Mouse (Mus musculus): ENCODE results near the gene Lsamp.

GRCm38 (mm10) chr16:40290132-40290531 lies 306.0 kb downstream of the Lsamp start:
- no peak for TF ChIP-seq HCFC1 (IDR thresholded peaks at IDR 0.05; ENCODE audit: borderline replicate concordance, insufficient read depth, low read length)
- no peak for TF ChIP-seq MAFK (IDR thresholded peaks at IDR 0.05; ENCODE audit: insufficient read depth, low read depth, low read length)
